Mouse (Mus musculus) retina, postnatal 7 days (tissue): ENCODE results near the gene Cdk5r2.

Source experiments
- DNase-seq: peaks from one replicate; pipeline ENCODE4 v3.0.0-alpha.2; 2012; ENCODE audit warnings: low read depth, low spot score

The Cdk5r2 gene

GRCm38 (mm10) chr1:74851001-74851775 is 3.5 kb upstream of the Cdk5r2 start:
- no peak for DNase-seq

- no peak for DNase-seq
These were observed 422 bp downstream of the Cdk5r2 start for GRCm38 (mm10) chr1:74855156-74855555.

- no peak for DNase-seq
These were observed 1.1 kb downstream of the Cdk5r2 start for GRCm38 (mm10) chr1:74855651-74856438.

GRCm38 (mm10) chr1:74856439-74856720 is 1.6 kb downstream of the Cdk5r2 start:
- DNase-seq, result no peak

- no peak for DNase-seq
These were observed 2.1 kb downstream of the Cdk5r2 start for GRCm38 (mm10) chr1:74856791-74857190.

- no peak for DNase-seq
These were observed 2.5 kb downstream of the Cdk5r2 start for GRCm38 (mm10) chr1:74857201-74857600.

- DNase-seq, result no peak
These were observed 2.9 kb downstream of the Cdk5r2 start for GRCm38 (mm10) chr1:74857677-74858076.

- DNase-seq, result peak; percentile 81
These were observed 3.5 kb downstream of the Cdk5r2 start for GRCm38 (mm10) chr1:74858171-74858719.

GRCm38 (mm10) chr1:74858805-74859204 is 4.1 kb downstream of the Cdk5r2 start:
- no peak for DNase-seq

GRCm38 (mm10) chr1:74859223-74859984 is 4.7 kb downstream of the Cdk5r2 start:
- DNase-seq, result no peak

GRCm38 (mm10) chr1:74861783-74862182 is 7.0 kb downstream of the Cdk5r2 start:
- no peak for DNase-seq

- DNase-seq, result no peak
These were observed 17.5 kb downstream of the Cdk5r2 start for GRCm38 (mm10) chr1:74872218-74872617.

- DNase-seq, result no peak
These were observed 22.5 kb downstream of the Cdk5r2 start for GRCm38 (mm10) chr1:74877199-74877598.

- peak; percentile 76 for DNase-seq
These were observed 26.1 kb downstream of the Cdk5r2 start for GRCm38 (mm10) chr1:74880785-74881360.

GRCm38 (mm10) chr1:74882055-74882734 is 27.5 kb downstream of the Cdk5r2 start:
- DNase-seq, result no peak

- no peak for DNase-seq
These were observed 28.1 kb downstream of the Cdk5r2 start for GRCm38 (mm10) chr1:74882828-74883227.

GRCm38 (mm10) chr1:74883441-74883840 is 28.7 kb downstream of the Cdk5r2 start:
- DNase-seq, result no peak

- no peak for DNase-seq
These were observed 29.7 kb downstream of the Cdk5r2 start for GRCm38 (mm10) chr1:74884196-74885141.

- no peak for DNase-seq
These were observed 30.8 kb downstream of the Cdk5r2 start, which contains the start of gene Fev for GRCm38 (mm10) chr1:74885369-74886042. Gene Fev, minus strand, starts transcription at chr1:74885419.
